Mouse (Mus musculus): ENCODE data around the gene Zfp637. TPM values are rescaled to one million over a fixed set of nuclear protein-coding genes. Genes with fewer than 3 reads are reported as not detected.

Gene Zfp637
- polyA plus RNA-seq, 1 experiment from 2014 or later, result 118 TPM

DNA sequence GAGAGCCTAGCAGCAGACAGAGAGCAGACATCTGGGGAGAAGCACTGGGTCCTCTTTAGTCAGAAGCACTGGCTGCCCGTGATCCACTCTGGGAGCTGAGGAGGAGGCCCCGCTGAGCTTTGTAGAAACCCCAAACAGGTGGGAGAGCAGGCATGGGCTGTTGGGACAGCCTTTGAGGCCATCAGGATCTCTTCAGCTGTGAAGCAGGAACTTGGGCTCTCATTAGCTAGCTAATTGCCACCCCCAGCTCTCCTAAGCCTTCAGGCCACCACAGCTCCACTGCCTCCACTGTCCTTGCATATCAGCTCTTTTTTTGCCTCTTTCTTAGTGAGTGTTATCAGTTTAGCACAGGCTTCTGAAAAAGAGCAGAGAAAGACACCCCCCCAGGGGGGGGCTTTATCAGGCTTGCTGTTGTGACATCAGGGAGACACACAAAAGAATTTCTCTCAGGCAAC lies 47.7 kb downstream of the Zfp637 start:
- Histone ChIP-seq H3K4me3 (ENCODE audit: low read depth, low read length) (no peak overlapping the region), H3K27me3 (ENCODE audit: control insufficient read depth, insufficient read depth, low read length) (no peaks in the 10 kb centered on the region), H3K27ac (ENCODE audit: low read depth, low read length) (0 out of 2 replicates have a peak overlapping the region, but pooled peaks have one; percentile 31), H3K4me1 (replicated peaks; ENCODE audit: control insufficient read depth, insufficient read depth, low read length) (0 out of 2 replicates have a peak, but pooled peaks cover 2% of the 10 kb centered on the region), H3K36me3 (ENCODE audit: control insufficient read depth, insufficient read depth, low read length) (no peaks in the 10 kb centered on the region), H3K4me2 (ENCODE audit: low read depth, low read length, severe bottlenecking) (no peak overlapping the region), H3K9me3 (ENCODE audit: control insufficient read depth, low read length) (no peaks in the 10 kb centered on the region), H3K9ac (ENCODE audit: low read length) (no peak overlapping the region)
- ATAC-seq (replicated peaks; ENCODE audit: low FRiP score) (peak; percentile 42; the same call in 1 of the 2 replicates), DNase-seq (ENCODE audit: low spot score) (no peak)
- WGBS, result 52% methylated on average over 2 of the region's 2 CpGs

DNA sequence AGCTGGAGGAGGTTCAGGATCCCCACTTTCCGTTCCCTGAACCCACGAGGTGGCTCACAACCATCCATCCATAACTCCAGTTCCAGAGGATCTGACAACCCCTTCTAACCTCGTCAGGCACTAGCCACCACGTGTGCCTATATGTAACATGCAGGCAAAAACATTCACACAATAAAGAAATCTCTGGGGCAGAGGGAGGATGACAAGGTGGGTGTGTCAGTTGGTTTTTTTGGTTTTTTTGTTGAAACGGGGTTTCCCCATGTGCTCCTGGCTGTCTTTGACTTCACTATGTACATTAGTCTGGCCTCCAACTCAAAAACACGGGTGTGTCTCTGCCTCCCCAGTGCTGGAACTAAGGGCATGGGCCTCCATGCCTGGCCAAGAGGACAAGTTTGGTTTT lies 49.3 kb downstream of the Zfp637 start:
- Histone ChIP-seq H3K4me3 (ENCODE audit: low read depth, low read length) (no peak overlapping the region), H3K9me3 (ENCODE audit: control insufficient read depth, low read length) (no peaks in the 10 kb centered on the region), H3K4me2 (ENCODE audit: low read depth, low read length, severe bottlenecking) (no peak overlapping the region), H3K9ac (ENCODE audit: low read length) (no peak overlapping the region), H3K4me1 (replicated peaks; ENCODE audit: control insufficient read depth, insufficient read depth, low read length) (0 out of 2 replicates have a peak, but pooled peaks cover 2% of the 10 kb centered on the region), H3K36me3 (ENCODE audit: control insufficient read depth, insufficient read depth, low read length) (no peaks in the 10 kb centered on the region), H3K27me3 (ENCODE audit: control insufficient read depth, insufficient read depth, low read length) (no peaks in the 10 kb centered on the region), H3K27ac (ENCODE audit: low read depth, low read length) (no peak overlapping the region)
- DNase-seq (ENCODE audit: low spot score) (no peak), ATAC-seq (replicated peaks; ENCODE audit: low FRiP score) (no peak)
- WGBS, result 86% methylated on average over 6 of the region's 6 CpGs

- Histone ChIP-seq H3K9me3 (ENCODE audit: control insufficient read depth, low read length) (no peaks in the 10 kb centered on the region), H3K27me3 (ENCODE audit: control insufficient read depth, insufficient read depth, low read length) (no peaks in the 10 kb centered on the region), H3K9ac (ENCODE audit: low read length) (no peak overlapping the region), H3K4me1 (replicated peaks; ENCODE audit: control insufficient read depth, insufficient read depth, low read length) (0 out of 2 replicates have a peak, but pooled peaks cover 2% of the 10 kb centered on the region), H3K4me2 (ENCODE audit: low read depth, low read length, severe bottlenecking) (no peak overlapping the region), H3K4me3 (ENCODE audit: low read depth, low read length) (no peak overlapping the region), H3K36me3 (ENCODE audit: control insufficient read depth, insufficient read depth, low read length) (no peaks in the 10 kb centered on the region), H3K27ac (ENCODE audit: low read depth, low read length) (no peak overlapping the region)
- DNase-seq (ENCODE audit: low spot score) (no peak), ATAC-seq (replicated peaks; ENCODE audit: low FRiP score) (no peak)
- WGBS, result 71% methylated on average over 14 of the region's 14 CpGs
Observed at GRCm38 (mm10) chr6:117891369-117892160, 50.6 kb downstream of the Zfp637 start.

- H3K4me2 ChIP-seq (ENCODE audit: low read depth, low read length, severe bottlenecking), result no peak overlapping the region
- H3K9ac ChIP-seq (ENCODE audit: low read length), result no peak overlapping the region
- 0 out of 2 replicates have a peak, but pooled peaks cover 2% of the 10 kb centered on the region for H3K4me1 ChIP-seq (replicated peaks; ENCODE audit: control insufficient read depth, insufficient read depth, low read length)
- H3K4me3 ChIP-seq (ENCODE audit: low read depth, low read length), result no peak overlapping the region
- no peaks in the 10 kb centered on the region for H3K36me3 ChIP-seq (ENCODE audit: control insufficient read depth, insufficient read depth, low read length)
- no peaks in the 10 kb centered on the region for H3K9me3 ChIP-seq (ENCODE audit: control insufficient read depth, low read length)
- no peak overlapping the region for H3K27ac ChIP-seq (ENCODE audit: low read depth, low read length)
- ATAC-seq (replicated peaks; ENCODE audit: low FRiP score) (no peak), DNase-seq (ENCODE audit: low spot score) (no peak)
- H3K27me3 ChIP-seq (ENCODE audit: control insufficient read depth, insufficient read depth, low read length), result no peaks in the 10 kb centered on the region
- 78% methylated on average over 3 of the region's 3 CpGs for WGBS
Observed at GRCm38 (mm10) chr6:117892386-117892785, 51.4 kb downstream of the Zfp637 start.

- no peak overlapping the region for H3K27ac ChIP-seq (ENCODE audit: low read depth, low read length)
- no peak for DNase-seq (ENCODE audit: low spot score)
- WGBS, result 92% methylated on average over 2 of the region's 2 CpGs
Observed at GRCm38 (mm10) chr6:117893435-117893834, 52.5 kb downstream of the Zfp637 start.

More at GRCm38 (mm10) chr6:117893435-117893834, 52.5 kb downstream of the Zfp637 start:
- Histone ChIP-seq H3K4me3 (ENCODE audit: low read depth, low read length) (no peak overlapping the region), H3K4me1 (replicated peaks; ENCODE audit: control insufficient read depth, insufficient read depth, low read length) (0 out of 2 replicates have a peak, but pooled peaks cover 2% of the 10 kb centered on the region), H3K4me2 (ENCODE audit: low read depth, low read length, severe bottlenecking) (no peak overlapping the region), H3K9ac (ENCODE audit: low read length) (no peak overlapping the region), H3K9me3 (ENCODE audit: control insufficient read depth, low read length) (no peaks in the 10 kb centered on the region), H3K36me3 (ENCODE audit: control insufficient read depth, insufficient read depth, low read length) (no peaks in the 10 kb centered on the region), H3K27me3 (ENCODE audit: control insufficient read depth, insufficient read depth, low read length) (no peaks in the 10 kb centered on the region)
- ATAC-seq (replicated peaks; ENCODE audit: low FRiP score), result no peak

Other genes with a start within 250 kb of the Zfp637 start
- 14.4 and 16.9 TPM in 2 replicates for gene Zfp239, start 20.9 kb downstream of the Zfp637 start, polyA plus RNA-seq (2014; fragmentation: Nextera tagmentation; extraction: Ambion mirVana)
- gene Hnrnpf, start 59.1 kb downstream of the Zfp637 start, polyA plus RNA-seq (2014; fragmentation: Nextera tagmentation; extraction: Ambion mirVana), result 782 and 811 TPM in 2 replicates
- gene Fxyd4, start 96.5 kb downstream of the Zfp637 start, polyA plus RNA-seq (2014; fragmentation: Nextera tagmentation; extraction: Ambion mirVana), result 2.8 and 3.9 TPM in 2 replicates
- gene Rasgef1a, start 170.3 kb downstream of the Zfp637 start, polyA plus RNA-seq (2014; fragmentation: Nextera tagmentation; extraction: Ambion mirVana), result 0.13 and 0.20 TPM in 2 replicates